Mouse (Mus musculus): ENCODE results near the gene 2310050C09Rik.

Gene 2310050C09Rik

DNA sequence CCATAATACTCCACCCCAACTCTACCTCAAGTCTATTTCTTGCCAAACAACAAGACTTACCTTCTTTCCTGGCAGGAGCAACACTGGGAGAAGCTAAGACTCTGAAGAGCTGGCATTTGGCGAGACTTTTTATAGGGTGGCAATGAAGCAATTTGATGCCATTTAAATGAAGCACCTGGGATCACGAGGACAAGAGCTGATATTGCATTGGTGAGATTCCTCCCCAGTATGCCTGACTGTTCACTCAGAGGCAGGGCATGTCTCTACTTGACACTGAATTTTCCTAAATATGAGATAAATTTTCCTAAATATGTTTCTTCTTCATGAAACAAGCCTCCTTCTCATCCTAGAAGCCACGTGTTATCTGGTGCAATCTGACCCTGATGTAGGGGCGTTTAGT lies at the start of gene 2310050C09Rik:
TSS of gene 2310050C09Rik (minus strand) at position 101 of the 400 bp plus-strand sequence.
- DNase-seq (ENCODE audit: low read depth, low spot score): no peak

DNA sequence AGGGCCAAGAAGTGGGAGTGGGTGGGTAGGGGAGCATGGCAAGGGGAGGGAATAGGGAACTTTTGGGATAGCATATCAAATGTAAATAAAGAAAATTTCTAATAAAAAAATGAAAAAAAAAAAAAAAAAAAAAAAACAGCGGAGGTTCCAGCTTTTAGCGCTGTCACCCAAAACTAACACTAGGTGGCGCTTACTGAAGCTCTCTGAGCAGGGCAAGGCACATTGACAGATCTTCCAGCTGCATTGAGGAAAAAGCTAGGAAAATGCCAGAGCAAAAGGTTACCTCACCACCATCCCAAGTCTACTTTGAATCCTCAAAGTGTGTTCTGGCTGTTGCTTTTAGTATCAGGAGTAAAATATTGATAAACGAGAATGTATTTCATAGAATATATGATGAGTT lies 37.6 kb upstream of the 2310050C09Rik start:
- DNase-seq (ENCODE audit: low read depth, low spot score): peak; percentile 46

DNA sequence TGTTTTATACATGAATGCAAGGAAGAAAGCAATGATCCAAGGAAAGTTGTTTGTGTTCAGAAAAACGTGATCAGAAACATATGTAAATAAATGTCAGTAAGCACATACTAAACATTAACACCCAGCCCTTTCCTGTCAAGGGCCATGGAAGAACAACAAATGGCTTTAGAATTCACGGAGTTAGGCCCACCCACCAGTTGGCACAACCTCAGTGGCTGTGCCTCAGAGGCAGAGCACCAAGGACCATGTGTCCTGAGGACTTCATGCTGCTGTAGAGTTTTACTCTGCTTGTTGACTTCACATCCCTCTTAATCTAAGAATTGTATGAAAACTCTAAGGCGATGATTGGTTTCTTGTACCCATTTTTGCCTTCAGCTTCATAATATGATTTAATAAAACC lies 35.2 kb upstream of the 2310050C09Rik start:
- DNase-seq (ENCODE audit: low read depth, low spot score): no peak

- DNase-seq (ENCODE audit: low read depth, low spot score): peak; percentile 67
These were observed 33.6 kb upstream of the 2310050C09Rik start for GRCm38 (mm10) chr3:92903640-92904039.

DNA sequence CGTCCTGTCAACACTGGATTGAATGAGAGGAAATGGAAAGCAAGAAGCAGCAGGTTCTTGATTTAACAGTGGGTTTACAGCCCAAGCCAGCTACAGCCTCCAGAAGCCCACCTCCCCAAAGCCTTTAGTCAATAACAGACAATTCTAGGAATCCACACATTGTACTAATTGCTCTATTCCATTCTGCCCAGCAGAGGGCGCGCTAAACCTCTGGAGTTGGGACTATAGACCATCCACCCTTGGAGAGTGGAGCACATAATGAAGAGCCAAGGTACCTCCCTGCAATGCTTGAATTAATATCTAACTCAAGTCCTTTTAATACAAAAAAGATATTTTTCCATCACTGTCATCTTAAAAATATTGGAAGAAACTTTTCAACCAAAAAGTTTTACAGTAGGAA lies 33.0 kb upstream of the 2310050C09Rik start:
- peak; percentile 66 for DNase-seq (ENCODE audit: low read depth, low spot score)

DNA sequence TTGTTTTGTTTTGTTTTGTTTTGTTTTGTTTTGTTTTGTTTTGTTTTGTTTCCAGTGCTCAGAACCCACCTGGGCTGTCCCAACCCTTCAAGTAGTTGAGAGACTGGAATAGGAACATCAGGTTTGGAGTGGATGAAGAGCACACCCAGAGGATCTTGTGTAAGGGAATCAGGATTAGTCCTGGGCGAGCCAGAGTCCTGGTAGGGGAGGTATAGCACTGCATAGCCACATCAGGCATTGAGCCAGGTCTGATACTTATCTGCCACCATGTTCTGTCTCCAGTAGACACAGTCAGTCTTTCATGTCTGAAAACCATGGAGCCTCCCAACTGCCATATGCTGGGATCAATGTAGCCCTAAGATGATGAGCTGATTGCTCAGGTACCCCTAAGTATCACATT lies 24.5 kb upstream of the 2310050C09Rik start:
- no peak for DNase-seq (ENCODE audit: low read depth, low spot score)

- no peak for DNase-seq (ENCODE audit: low read depth, low spot score)
These were observed 24.0 kb upstream of the 2310050C09Rik start for GRCm38 (mm10) chr3:92894063-92894462.

GRCm38 (mm10) chr3:92874180-92874579 lies 4.2 kb upstream of the 2310050C09Rik start:
- DNase-seq (ENCODE audit: low read depth, low spot score): no peak

GRCm38 (mm10) chr3:92851186-92851585 lies 18.8 kb downstream of the 2310050C09Rik start, which contains the start of gene Lce1l:
Lce1l (minus strand) TSS chr3:92851286.
- DNase-seq (ENCODE audit: low read depth, low spot score): no peak

DNA sequence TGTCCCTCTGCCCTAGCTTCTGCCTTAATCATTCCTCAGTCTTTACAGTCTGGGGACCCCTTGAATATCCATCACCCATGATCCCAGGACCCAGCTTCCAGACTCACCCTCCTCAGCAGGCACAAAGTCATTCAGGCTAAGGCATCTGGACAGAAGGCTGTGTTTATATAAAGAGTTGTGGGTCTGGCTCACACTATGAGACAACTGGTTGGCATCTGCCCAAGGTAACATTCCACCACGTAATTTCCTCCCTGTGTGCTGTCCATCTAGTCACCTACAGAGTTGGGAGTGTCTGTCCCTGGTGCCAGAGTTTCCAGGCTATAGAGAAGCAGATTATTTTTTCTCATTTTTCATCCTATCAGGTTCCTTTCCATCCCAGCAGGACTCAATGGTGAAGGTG lies 42.9 kb downstream of the 2310050C09Rik start, which contains the start of gene Kprp:
TSS of gene Kprp (minus strand) at position 140 of the 400 bp plus-strand sequence.
- no peak for DNase-seq (ENCODE audit: low read depth, low spot score)

DNA sequence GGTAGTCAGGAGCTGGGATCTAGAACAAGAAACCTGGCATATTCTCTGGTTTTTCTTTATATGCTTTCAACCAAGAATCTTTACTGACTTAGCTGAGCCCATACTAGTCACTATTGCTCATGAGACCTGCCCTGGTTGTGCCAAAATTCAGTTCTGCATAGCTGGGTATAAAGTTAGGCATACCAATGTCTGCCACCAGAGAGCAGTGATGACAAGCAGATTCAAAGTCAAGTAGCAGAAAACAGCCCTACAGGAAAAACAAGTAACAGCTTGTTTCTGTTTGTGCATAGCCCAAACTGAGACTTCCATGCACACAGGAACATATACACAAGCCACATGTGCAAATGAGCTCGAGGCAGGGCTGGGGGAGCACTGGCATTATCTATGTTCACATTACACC lies 44.2 kb downstream of the 2310050C09Rik start:
- DNase-seq (ENCODE audit: low read depth, low spot score): no peak

Measured in ZHBTc4 (cell line).